Mouse (Mus musculus) E14TG2a.4 (cell line): ENCODE results near the gene Fam193b.

Experiments used
- CTCF ChIP-seq: conservative IDR thresholded peaks from 2 replicates; pipeline ENCODE4 v1.5.1; 2014; ENCODE audit warnings: low read length
- NANOG ChIP-seq: IDR thresholded peaks from 2 replicates; pipeline ENCODE4 v1.6.1; 2014; ENCODE audit warnings: borderline replicate concordance, low read length, mixed read lengths

DNA sequence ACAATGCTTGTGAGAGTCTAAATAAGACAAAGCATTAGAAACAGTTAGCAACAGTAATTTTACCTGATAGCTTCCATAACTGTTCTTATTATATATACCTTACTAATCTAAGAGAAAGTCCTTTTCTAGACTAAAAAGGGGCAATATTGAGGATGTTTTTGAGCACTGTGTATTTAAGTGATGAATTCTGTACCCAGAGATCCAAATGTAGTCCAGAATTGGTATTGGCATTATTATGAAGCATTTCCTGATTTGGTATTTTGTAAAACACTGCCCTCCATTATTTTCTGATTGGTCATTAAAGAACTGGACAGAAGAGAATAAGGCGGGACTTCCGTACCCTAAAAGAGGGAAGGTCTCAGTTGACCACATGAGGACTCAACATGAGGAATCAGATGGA, 2.5 kb upstream of the Fam193b start, which contains the start of gene Tmed9:
- TF ChIP-seq CTCF (no peak), NANOG (no peak)
